Mouse (Mus musculus) cerebellum, adult 9-11 months (tissue): Measurements from ENCODE around the gene Syt17.
A peak's percentile ranks its signal among the peaks of the same experiment; 100 is the strongest.

Experiments used
- DNase-seq: peaks from one replicate; pipeline ENCODE4 v3.0.0; 2022

Gene Syt17

DNA sequence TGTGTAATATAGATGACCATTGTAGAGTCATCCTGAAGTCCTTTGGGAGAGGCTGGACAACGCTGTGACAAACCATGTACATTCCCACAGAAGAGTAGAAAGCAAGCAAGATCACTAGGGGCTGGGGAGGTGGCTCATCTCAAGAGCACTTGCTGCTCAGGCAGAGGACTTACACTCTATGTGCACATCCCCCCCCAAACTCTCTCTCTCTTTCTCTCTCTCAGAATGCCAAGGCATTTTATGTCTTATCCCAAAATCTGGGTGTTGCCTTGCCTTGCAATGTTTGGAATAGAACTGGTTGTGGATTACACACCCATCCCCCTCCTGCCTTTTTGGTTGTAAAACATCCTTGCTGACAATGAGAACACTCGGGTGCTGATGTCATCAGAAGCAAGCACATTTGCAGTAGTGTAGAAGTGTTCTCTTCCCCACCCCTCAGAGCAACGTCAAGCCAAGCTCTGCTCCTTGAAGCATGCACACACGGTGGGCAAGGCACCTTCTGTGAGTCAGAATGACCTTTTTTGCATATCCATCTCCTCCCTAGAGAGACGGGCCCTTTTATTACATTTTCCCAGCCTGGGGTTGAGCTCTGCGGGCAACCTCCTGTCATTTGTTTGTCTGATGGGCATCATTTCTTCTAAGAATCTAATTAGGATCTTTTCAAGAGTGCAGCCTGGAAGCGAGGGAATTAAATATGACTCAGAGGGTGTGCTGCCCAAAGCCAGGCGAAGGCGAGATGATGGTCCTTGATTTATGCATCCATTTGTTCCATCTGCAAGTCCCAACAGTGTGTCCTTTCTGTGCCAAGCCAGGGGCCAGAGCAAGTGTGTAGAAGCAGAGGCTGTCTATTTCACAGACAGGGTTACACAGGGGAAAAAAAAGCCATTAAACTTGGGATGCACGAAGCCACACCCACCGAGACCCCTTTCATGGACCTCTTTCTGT lies 15.1 kb upstream of the Syt17 start:
- no peak for DNase-seq

GRCm38 (mm10) chr7:118461400-118462136 lies 13.5 kb upstream of the Syt17 start:
- DNase-seq = no peak

GRCm38 (mm10) chr7:118453722-118454121 lies 5.7 kb upstream of the Syt17 start:
- no peak for DNase-seq

- DNase-seq = no peak
These were observed 4.9 kb upstream of the Syt17 start for GRCm38 (mm10) chr7:118452940-118453339.

GRCm38 (mm10) chr7:118447291-118448133 lies 510 bp downstream of the Syt17 start:
- peak; percentile 7 for DNase-seq

DNA sequence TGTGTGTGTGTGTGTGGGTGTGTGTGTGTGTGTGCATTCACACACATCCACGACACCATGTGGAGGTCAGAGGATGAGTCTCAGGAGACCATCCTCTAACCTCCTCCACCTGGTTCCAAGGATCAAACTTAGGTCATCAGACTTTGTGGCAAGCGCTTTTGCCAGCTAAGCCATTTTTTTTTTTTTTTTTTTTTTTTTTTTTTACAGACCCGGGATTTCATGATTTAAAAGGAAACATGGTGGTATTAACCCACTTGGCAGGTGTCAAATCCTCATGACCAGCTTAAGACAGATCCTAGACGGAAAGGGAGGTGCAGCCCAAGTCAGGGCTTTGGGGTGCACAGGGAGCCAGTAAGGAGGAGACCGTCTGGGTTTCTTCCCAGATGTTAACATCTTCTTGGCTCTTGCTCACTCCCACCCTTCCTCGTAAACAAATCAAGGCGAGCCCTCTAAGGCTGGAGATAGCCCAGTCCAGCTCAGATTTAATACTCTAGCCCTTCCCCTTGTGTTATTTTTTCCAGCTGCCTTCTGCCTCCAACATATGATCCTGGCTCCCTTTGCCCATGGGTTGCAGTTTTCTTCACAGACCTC lies 4.0 kb downstream of the Syt17 start:
- DNase-seq = no peak

DNA sequence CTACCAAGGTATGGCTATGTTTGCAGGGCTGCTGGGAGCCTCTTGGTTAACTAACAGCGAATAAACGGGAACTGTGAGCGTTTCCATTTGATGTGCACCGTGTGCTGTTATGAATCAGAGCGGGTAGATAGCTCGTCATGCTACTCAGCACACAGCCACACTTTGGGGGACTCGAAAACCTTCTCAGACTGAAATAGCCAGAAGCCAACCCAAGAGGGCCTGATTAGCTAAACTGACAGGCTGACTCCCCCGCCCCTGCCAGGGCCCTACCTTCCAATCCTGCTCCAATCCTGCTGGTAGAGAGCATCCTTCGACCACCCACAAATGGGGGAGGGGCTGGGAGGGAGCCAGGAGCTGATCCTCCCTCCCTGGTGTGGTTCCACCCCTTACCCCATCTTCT lies 4.7 kb downstream of the Syt17 start:
- DNase-seq = no peak

GRCm38 (mm10) chr7:118441535-118441934 lies 6.5 kb downstream of the Syt17 start:
- DNase-seq = no peak

DNA sequence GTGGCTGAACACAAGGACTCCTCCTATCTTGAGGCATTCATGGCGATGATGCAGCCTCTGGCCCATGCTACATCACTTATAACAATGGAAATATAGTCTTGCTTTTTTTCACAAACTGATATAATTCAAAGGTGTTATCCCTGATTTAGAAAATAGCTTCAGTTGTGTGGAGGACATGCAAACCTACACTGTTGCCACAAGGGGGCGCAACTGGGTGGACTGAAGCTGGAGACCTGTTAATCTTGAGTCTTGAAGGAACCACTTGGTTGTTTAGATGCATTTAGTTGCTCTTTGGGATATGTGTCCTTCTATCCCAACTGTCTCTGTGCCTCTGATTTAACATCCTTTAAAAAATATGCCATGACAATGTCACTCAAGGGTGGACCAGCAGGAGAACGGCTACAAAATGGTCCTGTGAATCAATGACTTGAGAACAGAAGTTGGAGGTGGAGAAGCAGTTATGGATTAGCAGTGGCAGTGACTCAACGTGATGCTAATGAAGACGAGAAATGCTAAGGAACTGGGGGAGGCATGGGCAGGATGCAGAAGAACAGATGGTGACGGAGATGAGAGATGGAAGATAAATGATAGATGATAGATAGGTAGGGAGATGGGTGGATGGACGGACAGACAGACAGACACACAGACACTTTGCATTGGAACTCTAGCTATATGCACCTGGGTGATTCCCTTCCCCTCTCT lies 10.8 kb downstream of the Syt17 start:
- DNase-seq = no peak

DNA sequence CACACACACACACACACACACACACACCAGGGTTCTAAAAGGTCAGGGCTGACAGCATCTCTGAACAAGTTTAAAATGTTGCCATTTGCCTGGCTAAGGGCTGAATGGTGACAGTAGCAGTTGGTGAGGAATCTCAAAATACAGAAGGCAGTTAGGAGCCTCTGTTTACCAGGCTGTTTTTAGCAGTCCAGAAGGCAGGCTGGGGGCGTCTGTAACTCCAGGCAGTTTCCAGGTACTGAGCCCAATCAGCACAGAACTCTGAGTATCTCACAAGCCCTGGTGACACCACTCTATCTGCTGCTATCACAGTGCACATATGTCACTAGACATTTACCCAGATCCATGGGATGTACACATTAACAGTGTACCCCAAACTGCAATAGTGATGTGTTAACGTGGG lies 19.1 kb downstream of the Syt17 start:
- DNase-seq = no peak

GRCm38 (mm10) chr7:118419491-118420180 lies 28.4 kb downstream of the Syt17 start:
- DNase-seq = no peak

GRCm38 (mm10) chr7:118414183-118414582 lies 33.8 kb downstream of the Syt17 start:
- DNase-seq = no peak

DNA sequence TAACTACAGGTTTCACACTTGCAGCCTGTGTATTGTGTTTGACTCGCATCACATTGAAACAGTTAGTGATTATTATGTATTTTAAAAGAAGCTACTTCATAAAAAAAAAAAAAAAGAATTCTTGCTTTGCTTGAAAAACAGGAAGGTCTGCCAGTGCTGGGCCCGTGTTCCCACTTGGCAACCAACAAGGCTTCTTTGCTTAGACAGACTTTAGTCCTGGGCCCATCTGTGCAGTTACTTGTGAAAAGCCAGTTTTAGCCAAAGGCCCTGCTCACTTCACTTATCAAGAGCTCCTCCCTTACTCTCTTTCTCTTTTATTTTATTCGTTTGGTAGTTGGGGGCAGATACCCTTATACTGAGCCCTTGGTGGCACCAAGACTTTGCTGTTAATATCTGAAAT lies 36.1 kb downstream of the Syt17 start:
- DNase-seq = no peak

GRCm38 (mm10) chr7:118409421-118409820 lies 38.6 kb downstream of the Syt17 start:
- no peak for DNase-seq

- DNase-seq = no peak
These were observed 42.8 kb downstream of the Syt17 start for GRCm38 (mm10) chr7:118405251-118405650.

GRCm38 (mm10) chr7:118402576-118403022 lies 45.4 kb downstream of the Syt17 start:
- peak; percentile 5 for DNase-seq

GRCm38 (mm10) chr7:118401949-118402348 lies 46.1 kb downstream of the Syt17 start:
- DNase-seq = no peak

DNA sequence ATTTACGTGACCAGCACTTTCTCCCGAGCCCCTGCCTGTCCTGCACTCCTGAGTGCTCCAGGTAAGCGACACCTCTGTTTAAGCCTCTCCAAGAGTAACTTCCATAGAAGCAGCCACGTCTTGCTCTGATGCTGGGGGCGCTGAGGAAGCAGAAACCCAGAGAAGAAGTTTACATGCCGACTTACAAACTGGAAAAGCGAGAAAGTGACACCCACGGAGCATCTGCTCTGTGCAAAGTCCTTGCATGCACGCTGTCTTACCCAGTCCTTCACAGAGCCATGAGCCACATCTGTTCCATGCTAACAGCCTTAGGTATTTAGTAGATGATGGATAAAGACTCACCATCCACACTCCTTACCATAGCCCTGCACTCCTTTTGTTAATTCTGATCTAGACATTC lies 48.3 kb downstream of the Syt17 start:
- no peak for DNase-seq

DNA sequence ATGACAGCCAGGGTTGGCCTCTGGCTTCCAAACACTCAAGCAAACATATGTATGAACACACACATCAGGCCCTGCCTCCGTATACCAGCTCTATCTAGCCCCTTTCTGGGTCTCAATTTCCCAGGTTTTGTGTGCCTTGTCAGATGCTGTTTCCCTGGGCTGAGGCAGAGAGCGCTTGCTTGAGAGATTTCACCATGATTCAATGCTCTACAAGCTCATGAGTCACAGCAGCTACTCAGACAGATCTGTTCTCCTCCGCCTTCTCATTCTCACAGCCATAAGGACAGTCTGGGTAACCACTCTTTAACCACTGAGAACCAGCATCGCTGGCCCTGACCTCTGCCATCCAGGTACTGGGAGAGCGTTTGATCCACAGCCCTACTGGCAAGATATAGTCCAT lies 57.3 kb downstream of the Syt17 start:
- DNase-seq = no peak

DNA sequence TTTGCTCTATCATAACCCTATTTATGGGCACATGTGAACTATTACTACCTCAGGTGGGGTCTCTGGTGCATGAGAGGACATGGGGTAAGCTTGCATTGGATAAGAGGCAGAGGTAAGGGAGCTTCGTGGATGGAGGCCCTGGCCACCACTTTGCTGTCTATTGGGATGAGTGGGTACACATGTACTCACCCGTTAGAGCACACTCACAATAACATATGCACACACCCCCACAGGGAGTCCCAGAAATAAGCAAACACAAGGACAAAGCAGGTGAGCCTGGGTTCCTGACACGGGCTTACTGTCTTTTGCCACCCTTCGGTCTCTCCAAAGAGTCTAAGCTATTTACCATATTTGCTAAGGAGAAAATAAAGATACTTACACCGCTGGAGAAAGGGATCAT lies 67.0 kb downstream of the Syt17 start:
- DNase-seq = no peak

DNA sequence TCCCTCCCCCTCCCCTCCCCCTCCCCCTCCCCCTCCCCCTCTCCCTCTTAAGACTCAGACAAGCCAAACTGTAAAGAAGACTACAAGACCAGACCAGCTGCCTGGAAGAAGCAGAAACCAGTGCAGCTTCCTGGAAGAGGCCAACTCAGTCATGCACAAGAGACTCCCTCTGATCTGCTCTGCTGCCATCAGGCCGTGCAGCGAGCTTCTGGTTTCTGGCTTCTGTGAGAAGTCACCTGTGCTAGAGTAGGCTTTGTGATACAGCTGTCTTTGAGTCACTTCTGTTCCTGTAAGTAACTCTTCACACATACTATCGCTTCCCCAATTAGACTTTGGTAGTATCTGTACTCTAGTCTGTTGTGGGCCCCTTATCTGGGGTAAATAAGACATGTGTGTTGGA lies 68.0 kb downstream of the Syt17 start:
- no peak for DNase-seq
